Mouse (Mus musculus): ENCODE data around the gene Prkce.

- no peak for TF ChIP-seq POLR2A (IDR thresholded peaks at IDR 0.05; ENCODE audit: low read depth, low read length)
- no peak for TF ChIP-seq CTCF (IDR thresholded peaks at IDR 0.05; ENCODE audit: extremely low read depth, insufficient read length, insufficient replicate concordance, low read depth, low read length)
Measured at GRCm38 (mm10) chr17:86232248-86232647, 64.7 kb downstream of the Prkce start.

Data from small intestine, adult 2 months (tissue).